Mouse (Mus musculus) bone marrow, adult 2 months (tissue): ENCODE results near the gene Erg. TPM values are rescaled to one million over a fixed set of nuclear protein-coding genes. Genes with fewer than 3 reads are reported as not detected.

Experiments
- H3K27ac ChIP-seq: fragments of 200-500 bp; 2 replicates; pipeline ENCODE4 v1.5.1; 2012; ENCODE audit warnings: low read depth, mild to moderate bottlenecking, control low read depth, inconsistent platforms, low read length; ENCODE audit not compliant: control insufficient read depth, poor library complexity, insufficient read depth
- H3K4me1 ChIP-seq: fragments of 200-500 bp; 2 replicates; pipeline ENCODE4 v1.6.1; 2011; ENCODE audit warnings: low read length; ENCODE audit not compliant: control insufficient read depth, insufficient read depth
- H3K4me3 ChIP-seq: fragments of 200-500 bp; replicated peaks from 2 replicates; pipeline ENCODE3; 2011; ENCODE audit warnings: mild to moderate bottlenecking, low read depth, low read length, control low read depth; ENCODE audit not compliant: control insufficient read depth
- CTCF ChIP-seq: fragments of 200-500 bp; IDR thresholded peaks from 2 replicates; pipeline ENCODE4 v1.5.1; 2011; ENCODE audit warnings: low read length, control low read depth; ENCODE audit not compliant: control insufficient read depth, insufficient read depth
- POLR2A ChIP-seq: fragments of 200-500 bp; IDR thresholded peaks from 2 replicates; pipeline ENCODE4 v1.6.1; 2011; ENCODE audit warnings: low read depth, mild to moderate bottlenecking, control low read depth, low read length, borderline replicate concordance; ENCODE audit not compliant: control insufficient read depth
- WGBS: fragments of 180-500 bp; shearing (Covaris S2); methylation state at CpG from one replicate; pipeline ENCODE4 v1.1.7; 2018; 5-methylcytosine and 5-hydroxymethylcytosine counted together
- polyA plus RNA-seq: library from polyadenylated mRNA; stranded (reverse); fragments of >200 nt; gene quantifications from 2 replicates; pipeline ENCODE4 v1.2.4, GENCODE M21; 2011; ENCODE audit warnings: low replicate concordance; ENCODE audit not compliant: missing spikeins, insufficient read depth, insufficient read length

Gene Erg
- polyA plus RNA-seq, 1 experiment: 12.3 TPM

- no peak for TF ChIP-seq CTCF
- TF ChIP-seq POLR2A: no peak
- Histone ChIP-seq H3K4me1 (no peaks in the 10 kb centered on the region), H3K27ac (no peak overlapping the region), H3K4me3 (no peak overlapping the region)
- 73% methylated on average over 4 of the region's 4 CpGs for WGBS
These were observed 29.6 kb downstream of the Erg start for GRCm38 (mm10) chr16:95556834-95557233.

GRCm38 (mm10) chr16:95553136-95553535 lies 33.3 kb downstream of the Erg start:
- TF ChIP-seq POLR2A (no peak), CTCF (no peak)
- 88% methylated on average over 2 of the region's 2 CpGs for WGBS
- H3K27ac ChIP-seq: no peak overlapping the region
- no peak overlapping the region for H3K4me3 ChIP-seq
- peaks cover 4% of the 10 kb centered on the region; the same call in 1 of the 2 replicates for H3K4me1 ChIP-seq

GRCm38 (mm10) chr16:95552495-95552894 lies 33.9 kb downstream of the Erg start:
- H3K27ac ChIP-seq: no peak overlapping the region
- no peak overlapping the region for H3K4me3 ChIP-seq
- 85% methylated on average over 16 of the region's 16 CpGs for WGBS
- peaks cover 4% of the 10 kb centered on the region; the same call in 1 of the 2 replicates for H3K4me1 ChIP-seq
- TF ChIP-seq CTCF (no peak), POLR2A (no peak)

- Histone ChIP-seq H3K4me3 (no peak overlapping the region), H3K27ac (no peak overlapping the region), H3K4me1 (peaks cover 4% of the 10 kb centered on the region; the same call in 1 of the 2 replicates)
- no peak for TF ChIP-seq CTCF
- TF ChIP-seq POLR2A: no peak
- WGBS: 83% methylated on average over 5 of the region's 5 CpGs
These were observed 35.9 kb downstream of the Erg start for GRCm38 (mm10) chr16:95550496-95550895.

- H3K27ac ChIP-seq: no peak overlapping the region
These were observed 41.6 kb downstream of the Erg start for GRCm38 (mm10) chr16:95544753-95545152.

GRCm38 (mm10) chr16:95543471-95543870 lies 42.9 kb downstream of the Erg start:
- Histone ChIP-seq H3K4me1 (no peaks in the 10 kb centered on the region), H3K4me3 (no peak overlapping the region), H3K27ac (no peak overlapping the region)
- no peak for TF ChIP-seq POLR2A
- no peak for TF ChIP-seq CTCF
- WGBS: 91% methylated on average over 12 of the region's 12 CpGs

More at GRCm38 (mm10) chr16:95544753-95545152, 41.6 kb downstream of the Erg start:
- H3K4me3 ChIP-seq: no peak overlapping the region
- TF ChIP-seq CTCF (no peak), POLR2A (no peak)
- WGBS: 84% methylated on average over 5 of the region's 5 CpGs
- H3K4me1 ChIP-seq: peaks cover 2% of the 10 kb centered on the region; the same call in 1 of the 2 replicates

GRCm38 (mm10) chr16:95535151-95535550 lies 51.2 kb downstream of the Erg start:
- Histone ChIP-seq H3K4me3 (no peak overlapping the region), H3K4me1 (no peaks in the 10 kb centered on the region), H3K27ac (no peak overlapping the region)
- 76% methylated on average over 3 of the region's 3 CpGs for WGBS
- TF ChIP-seq POLR2A: no peak
- no peak for TF ChIP-seq CTCF

GRCm38 (mm10) chr16:95532387-95533077 lies 53.9 kb downstream of the Erg start:
- H3K4me1 ChIP-seq: no peaks in the 10 kb centered on the region
- WGBS: 85% methylated on average over 13 of the region's 13 CpGs
- TF ChIP-seq CTCF (no peak), POLR2A (no peak)
- no peak overlapping the region for H3K4me3 ChIP-seq
- no peak overlapping the region for H3K27ac ChIP-seq

- TF ChIP-seq POLR2A (no peak), CTCF (no peak)
- Histone ChIP-seq H3K4me1 (no peaks in the 10 kb centered on the region), H3K27ac (no peak overlapping the region), H3K4me3 (no peak overlapping the region)
- 72% methylated on average over 2 of the region's 2 CpGs for WGBS
These were observed 58.8 kb downstream of the Erg start for GRCm38 (mm10) chr16:95527561-95527960.
